Mouse (Mus musculus) lung, embryonic 16.5 days (tissue): Measurements from ENCODE around the gene Olfml3. TPM values are rescaled to one million over a fixed set of nuclear protein-coding genes. Genes with fewer than 3 reads are reported as not detected.
A peak's percentile ranks its signal among the peaks of the same experiment; 100 is the strongest.

Experiments used
- ATAC-seq: fragments of 200-750 bp; cut with Nextera tagmentation; 2 replicates; pipeline ENCODE4 v1.8.0; 2017; ENCODE audit warnings: low read depth, mild to moderate bottlenecking, moderate library complexity
- H3K27ac ChIP-seq: fragments of 300-500 bp; sonication (generic); 2 replicates; pipeline ENCODE4 v1.5.1; 2014; ENCODE audit warnings: mild to moderate bottlenecking, control low read depth, low read length
- H3K27me3 ChIP-seq: fragments of 300-500 bp; sonication (generic); 2 replicates; pipeline ENCODE4 v1.6.1; 2014; ENCODE audit warnings: low read depth, low read length, mixed read lengths; ENCODE audit not compliant: control insufficient read depth, insufficient read depth
- H3K36me3 ChIP-seq: fragments of 300-500 bp; sonication (generic); 2 replicates; pipeline ENCODE4 v1.6.1; 2014; ENCODE audit warnings: low read length; ENCODE audit not compliant: control insufficient read depth, insufficient read depth
- H3K4me1 ChIP-seq: fragments of 300-500 bp; sonication (generic); replicated peaks from 2 replicates; pipeline ENCODE4 v1.6.1; 2014; ENCODE audit warnings: low read length, mixed read lengths; ENCODE audit not compliant: control insufficient read depth, insufficient read depth
- H3K4me2 ChIP-seq: fragments of 300-500 bp; sonication (generic); 2 replicates; pipeline ENCODE4 v1.6.1; 2014; ENCODE audit warnings: low read depth, low read length, control low read depth
- H3K4me3 ChIP-seq: fragments of 300-500 bp; sonication (generic); 2 replicates; pipeline ENCODE4 v1.5.1; 2014; ENCODE audit warnings: mild to moderate bottlenecking, low read length, control low read depth
- H3K9ac ChIP-seq: fragments of 300-500 bp; sonication (generic); 2 replicates; pipeline ENCODE4 v1.6.1; 2014; ENCODE audit warnings: low read length, control low read depth
- H3K9me3 ChIP-seq: fragments of 300-500 bp; sonication (generic); 2 replicates; pipeline ENCODE4 v1.6.1; 2016; ENCODE audit warnings: low read length; ENCODE audit not compliant: control insufficient read depth
- WGBS: fragments of 180-500 bp; shearing (Covaris S2); extraction: QIAGEN DNeasy Blood & Tissue Kit; methylation state at CpG from one replicate; pipeline ENCODE4 v1.1.7; 2014; 5-methylcytosine and 5-hydroxymethylcytosine counted together
- polyA plus RNA-seq: library from polyadenylated mRNA; unstranded; fragments of >200 nt; fragmentation: Nextera tagmentation; extraction: Ambion mirVana; gene quantifications from 2 replicates; pipeline ENCODE4 v1.2.1, GENCODE M21; 2015

Olfml3 gene
- 83.8 and 84.9 TPM in 2 replicates for polyA plus RNA-seq

- ATAC-seq, result peak; percentile 79
- Histone ChIP-seq H3K9me3 (no peaks in the 10 kb centered on the region), H3K4me2 (peak within 1 kb of the TSS; percentile 49), H3K4me3 (peak within 1 kb of the TSS; percentile 41), H3K9ac (peak within 1 kb of the TSS; percentile 66), H3K27ac (peak within 1 kb of the TSS; percentile 96), H3K36me3 (no peaks in the 10 kb centered on the region; the same call in 1 of the 2 replicates), H3K4me1 (peaks cover 46% of the 10 kb centered on the region), H3K27me3 (no peaks in the 10 kb centered on the region)
- WGBS, result under 1% methylated on average over 18 of the region's 18 CpGs
These were observed at the start of gene Olfml3 for GRCm38 (mm10) chr3:103737778-103738571. Gene Olfml3, minus strand, starts transcription at chr3:103738001.

- no peaks in the 10 kb centered on the region for H3K9me3 ChIP-seq
- ATAC-seq, result no peak
- no peak overlapping the region for H3K4me3 ChIP-seq
- H3K4me2 ChIP-seq, result no peak overlapping the region
- no peaks in the 10 kb centered on the region for H3K27me3 ChIP-seq
- no peak overlapping the region for H3K27ac ChIP-seq
- H3K4me1 ChIP-seq, result peaks cover 20% of the 10 kb centered on the region
- H3K9ac ChIP-seq, result no peak overlapping the region
- no peaks in the 10 kb centered on the region for H3K36me3 ChIP-seq
- WGBS, result 60% methylated on average over 7 of the region's 7 CpGs
These were observed 49.4 kb upstream of the Olfml3 start for GRCm38 (mm10) chr3:103787225-103787624.

GRCm38 (mm10) chr3:103782844-103783609, 45.2 kb upstream of the Olfml3 start:
- Histone ChIP-seq H3K4me2 (no peak overlapping the region), H3K9me3 (no peaks in the 10 kb centered on the region), H3K27me3 (no peaks in the 10 kb centered on the region), H3K4me1 (peaks cover 6% of the 10 kb centered on the region), H3K9ac (no peak overlapping the region), H3K4me3 (no peak overlapping the region), H3K36me3 (no peaks in the 10 kb centered on the region), H3K27ac (no peak overlapping the region)
- WGBS, result 75% methylated on average over 4 of the region's 4 CpGs
- ATAC-seq, result no peak

- Histone ChIP-seq H3K4me3 (no peak overlapping the region), H3K4me2 (no peak overlapping the region), H3K36me3 (peaks cover 13% of the 10 kb centered on the region), H3K9ac (no peak overlapping the region), H3K9me3 (no peaks in the 10 kb centered on the region), H3K4me1 (no peaks in the 10 kb centered on the region), H3K27me3 (no peaks in the 10 kb centered on the region), H3K27ac (no peak overlapping the region)
- ATAC-seq, result no peak
- 62% methylated on average over 5 of the region's 5 CpGs for WGBS
These were observed 43.0 kb upstream of the Olfml3 start for GRCm38 (mm10) chr3:103780777-103781176.

GRCm38 (mm10) chr3:103780271-103780670, 42.5 kb upstream of the Olfml3 start:
- Histone ChIP-seq H3K4me2 (no peak overlapping the region), H3K4me3 (no peak overlapping the region), H3K27ac (no peak overlapping the region), H3K27me3 (no peaks in the 10 kb centered on the region), H3K36me3 (peaks cover 13% of the 10 kb centered on the region), H3K9me3 (no peaks in the 10 kb centered on the region), H3K9ac (no peak overlapping the region), H3K4me1 (no peaks in the 10 kb centered on the region)
- 82% methylated on average over 3 of the region's 3 CpGs for WGBS
- ATAC-seq, result no peak

- H3K27ac ChIP-seq, result no peak overlapping the region
- H3K27me3 ChIP-seq, result no peaks in the 10 kb centered on the region
- no peak overlapping the region for H3K9ac ChIP-seq
- peaks cover 15% of the 10 kb centered on the region for H3K36me3 ChIP-seq
- no peak for ATAC-seq
- H3K9me3 ChIP-seq, result no peaks in the 10 kb centered on the region
- no peaks in the 10 kb centered on the region for H3K4me1 ChIP-seq
- H3K4me3 ChIP-seq, result no peak overlapping the region
- no peak overlapping the region for H3K4me2 ChIP-seq
- WGBS, result 79% methylated on average over 7 of the region's 7 CpGs
These were observed 41.4 kb upstream of the Olfml3 start for GRCm38 (mm10) chr3:103779183-103779582.

DNA sequence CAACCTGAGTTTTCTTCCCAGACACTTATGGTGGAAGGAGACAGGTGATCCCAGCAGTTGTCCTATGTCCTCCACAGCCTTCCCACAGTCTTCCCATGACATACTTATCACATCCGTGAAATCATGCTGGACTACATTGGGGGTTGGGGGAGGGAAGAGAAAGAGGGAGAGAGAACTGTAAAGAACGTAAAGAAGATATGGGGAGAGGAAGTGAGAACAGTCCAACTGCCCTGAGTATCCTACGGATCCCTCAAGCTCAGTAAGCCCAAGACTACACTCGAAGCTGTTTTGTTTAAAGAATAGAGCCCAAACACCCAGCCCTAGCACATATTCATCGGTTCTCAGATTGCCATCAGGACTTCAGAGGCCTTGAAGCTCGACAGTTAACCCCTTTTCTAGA, 40.9 kb upstream of the Olfml3 start:
- peaks cover 15% of the 10 kb centered on the region for H3K36me3 ChIP-seq
- 65% methylated on average over 6 of the region's 6 CpGs for WGBS
- no peaks in the 10 kb centered on the region for H3K4me1 ChIP-seq
- H3K9me3 ChIP-seq, result no peaks in the 10 kb centered on the region
- no peak for ATAC-seq
- no peaks in the 10 kb centered on the region for H3K27me3 ChIP-seq
- no peak overlapping the region for H3K9ac ChIP-seq
- H3K4me2 ChIP-seq, result no peak overlapping the region
- H3K27ac ChIP-seq, result no peak overlapping the region
- no peak overlapping the region for H3K4me3 ChIP-seq

DNA sequence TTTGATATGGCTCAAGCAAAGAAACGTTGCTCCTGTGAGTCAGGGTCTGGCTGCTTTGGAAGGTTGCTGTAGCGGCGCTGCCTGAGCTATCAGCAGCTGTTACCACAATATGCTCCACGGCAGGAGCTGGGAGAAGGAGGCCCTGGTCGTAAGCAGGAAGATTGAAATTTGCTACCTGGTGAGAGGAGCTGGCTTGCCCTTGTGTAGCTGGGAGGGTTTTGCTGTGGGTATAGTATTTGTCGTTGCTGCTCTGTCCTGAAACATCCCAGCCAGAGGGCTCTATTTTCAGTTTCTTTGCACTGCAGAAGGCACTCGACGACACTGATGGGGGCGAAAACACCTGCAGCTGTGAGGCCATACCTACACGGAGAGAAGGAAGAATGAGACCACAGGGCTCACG, 40.1 kb upstream of the Olfml3 start:
- WGBS, result 81% methylated on average over 11 of the region's 11 CpGs
- Histone ChIP-seq H3K27ac (no peak overlapping the region), H3K27me3 (no peaks in the 10 kb centered on the region), H3K4me3 (no peak overlapping the region), H3K9me3 (no peaks in the 10 kb centered on the region), H3K4me2 (no peak overlapping the region), H3K36me3 (peaks cover 15% of the 10 kb centered on the region), H3K4me1 (peaks cover 4% of the 10 kb centered on the region; the same call in 1 of the 2 replicates), H3K9ac (no peak overlapping the region)
- ATAC-seq, result no peak

DNA sequence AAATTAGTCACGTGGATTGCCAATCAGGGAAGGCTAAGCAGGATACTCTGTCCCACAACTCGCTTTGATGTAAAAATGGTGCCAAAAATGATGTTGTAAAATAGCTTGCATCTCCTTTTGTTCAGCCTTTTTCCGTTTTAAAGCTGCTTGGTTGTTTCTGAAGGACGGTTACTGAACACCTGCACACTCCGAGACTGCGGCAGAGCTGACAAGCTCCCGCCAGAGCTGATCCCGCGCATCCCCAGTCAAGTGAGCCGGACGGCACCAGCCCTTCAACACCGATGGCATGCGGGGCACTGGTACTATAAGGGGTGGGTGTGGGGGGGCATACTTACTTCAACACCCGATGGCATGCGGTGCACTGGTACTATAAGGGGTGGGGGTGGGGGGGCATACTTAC, 36.2 kb upstream of the Olfml3 start:
- Histone ChIP-seq H3K36me3 (peaks cover 19% of the 10 kb centered on the region), H3K4me3 (no peak overlapping the region), H3K27ac (no peak overlapping the region; the same call in 1 of the 2 replicates), H3K4me1 (peaks cover 22% of the 10 kb centered on the region), H3K27me3 (no peaks in the 10 kb centered on the region), H3K9me3 (no peaks in the 10 kb centered on the region), H3K9ac (no peak overlapping the region), H3K4me2 (no peak overlapping the region)
- ATAC-seq, result peak; percentile 18; the same call in 1 of the 2 replicates
- 85% methylated on average over 15 of the region's 15 CpGs for WGBS
